ENCODE assay signal across 8 mouse cellular contexts in the genomic region with DNA sequence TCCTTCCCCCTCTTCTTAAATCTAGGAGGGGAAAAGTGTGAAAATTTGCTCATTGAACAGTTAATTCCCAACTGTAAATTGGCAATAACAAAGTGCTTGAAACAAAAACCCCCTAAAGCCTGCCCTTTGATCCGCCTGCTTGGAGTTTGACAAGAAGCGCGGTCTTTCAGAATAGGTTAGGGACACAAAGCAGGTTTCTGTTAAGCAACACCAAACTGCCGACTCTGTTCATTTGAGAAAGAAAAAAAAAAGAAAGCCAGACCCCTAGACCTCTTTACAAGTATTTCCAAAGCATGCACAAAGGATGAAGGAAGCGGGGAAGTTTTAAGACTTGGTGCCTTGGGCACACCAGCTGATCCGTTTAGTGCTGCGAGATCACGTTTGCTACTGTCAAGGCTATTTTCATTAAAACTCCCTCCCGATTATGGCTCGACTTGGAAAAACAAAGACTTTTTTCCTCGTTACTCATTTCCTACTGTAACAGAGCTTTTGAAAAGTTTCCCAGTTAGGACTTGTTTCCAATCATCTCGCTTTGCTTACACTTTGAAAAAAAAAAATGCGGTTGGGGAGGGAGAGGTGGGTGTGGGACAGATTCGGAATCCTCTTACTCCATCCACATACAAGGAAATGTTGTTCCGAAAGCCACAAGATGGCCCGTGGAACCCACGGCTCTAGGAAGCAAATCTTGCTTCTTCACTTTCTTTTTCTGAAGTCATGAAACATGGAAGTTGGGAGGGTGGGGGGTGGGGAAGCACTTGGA. TPM values are rescaled to one million over a fixed set of nuclear protein-coding genes. Genes with fewer than 3 reads are reported as not detected.
DNase-seq lines count a peak whose midpoint lies in the region; ATAC-seq and TF ChIP-seq lines count a peak whose summit lies in the region.

No protein-coding gene starts in this region.

- peaks cover 28% of the 10 kb centered on the region for H3K36me3 ChIP-seq in heart, embryonic 10.5 days
- peaks cover 19% of the 10 kb centered on the region for H3K36me3 ChIP-seq in kidney, postnatal 0 days (ENCODE audit: insufficient read depth, low read length)

- no peak for ATAC-seq in kidney, postnatal 0 days (replicated peaks; ENCODE audit: low FRiP score, low read depth)

- H3K9me3 ChIP-seq in heart, embryonic 10.5 days: no peaks in the 10 kb centered on the region
- no peaks in the 10 kb centered on the region for H3K9me3 ChIP-seq in kidney, postnatal 0 days (replicated peaks; ENCODE audit: low read length)

- peak overlapping the region; percentile 93 for H3K27ac ChIP-seq in heart, embryonic 10.5 days
- H3K27ac ChIP-seq in kidney, postnatal 0 days: peak overlapping the region; percentile 99

- peak overlapping the region; percentile 82 for H3K4me3 ChIP-seq in heart, embryonic 10.5 days
- H3K4me3 ChIP-seq in kidney, postnatal 0 days (replicated peaks; ENCODE audit: low read depth, low read length): peak overlapping the region; percentile 89

- peak overlapping the region; percentile 88 for H3K9ac ChIP-seq in kidney, postnatal 0 days (ENCODE audit: low read depth, low read length)

- 1% methylated on average over 17 of the region's 17 CpGs for WGBS in heart, embryonic 10.5 days
- WGBS in kidney, postnatal 0 days: under 1% methylated on average over 17 of the region's 17 CpGs

- no peaks in the 10 kb centered on the region for H3K27me3 ChIP-seq in heart, embryonic 10.5 days (ENCODE audit: insufficient read depth, poor library complexity, severe bottlenecking)
- no peaks in the 10 kb centered on the region for H3K27me3 ChIP-seq in kidney, postnatal 0 days (ENCODE audit: insufficient read depth, low read length)

- no peak for TF ChIP-seq CTCF in kidney, postnatal 0 days (IDR thresholded peaks at IDR 0.05; ENCODE audit: low read depth)

- peaks cover 5% of the 10 kb centered on the region; the same call in 1 of the 2 replicates for H3K4me1 ChIP-seq in heart, embryonic 10.5 days
- peaks cover 19% of the 10 kb centered on the region for H3K4me1 ChIP-seq in kidney, postnatal 0 days (replicated peaks; ENCODE audit: insufficient read depth, low read length)

- DNase-seq in 416B (ENCODE audit: low read depth) (peak; percentile 70), R1 (ENCODE audit: low read depth, low spot score) (peak; percentile 58)
- DNase-seq in heart, embryonic 10.5 days (ENCODE audit: low spot score): no peak
- peak; percentile 76 for DNase-seq in kidney, postnatal 0 days (ENCODE audit: low spot score)
- DNase-seq in naive thymus-derived CD4-positive, alpha-beta T cell, adult 2 months (ENCODE audit: low read depth): peak; percentile 60
- no peak for DNase-seq in gastrocnemius, postnatal 10 days
- no peak for DNase-seq in spleen, postnatal 10 days (ENCODE audit: low spot score in 2 of 2)
- DNase-seq in testis, postnatal 10 days (ENCODE audit: low spot score): no peak

- H3K4me2 ChIP-seq in kidney, postnatal 0 days (ENCODE audit: low read length): peak overlapping the region; percentile 81

RNA-seq across cellular contexts. Expression of gene Tgif1, which starts 5.4 kb away (rescaled TPM):
- polyA plus RNA-seq in heart, embryonic 10.5 days (2016; fragmentation: Nextera tagmentation; extraction: Ambion mirVana): 31.5 and 58.1 TPM in 2 replicates
- polyA plus RNA-seq in kidney, postnatal 0 days (2015; fragmentation: Nextera tagmentation; extraction: Ambion mirVana): 74.9 and 78.9 TPM in 2 replicates
- 10 to 100 TPM in 1 of 2 experiments, 1 to 10 TPM in 1; 9.5 to 15.4 TPM for total RNA-seq in gastrocnemius, postnatal 10 days (2021)

Comparison
In these comparisons a context has a peak if more than half of its experiments do, and no peak if none do; other contexts are left out.
1. DNase-seq: peak in 416B (single experiment), R1 (single experiment), kidney, postnatal 0 days (single experiment) and naive thymus-derived CD4-positive, alpha-beta T cell, adult 2 months (single experiment); none in heart, embryonic 10.5 days (single experiment), gastrocnemius, postnatal 10 days (single experiment), spleen, postnatal 10 days (0 of 2) and testis, postnatal 10 days (single experiment).